Mouse (Mus musculus): ENCODE measurements at regions not wholly inside any gene's neighbourhood (a gene's known extent, or its start where the extent isn't known, plus 50 kb on each side); places are given as distances from the start of the nearest gene placed in this dataset.
"Not testable (repeated sequence)": the region's sequence is repeated elsewhere in the genome, so short reads cannot be mapped to it uniquely, and the experiment has no call there.

DNA sequence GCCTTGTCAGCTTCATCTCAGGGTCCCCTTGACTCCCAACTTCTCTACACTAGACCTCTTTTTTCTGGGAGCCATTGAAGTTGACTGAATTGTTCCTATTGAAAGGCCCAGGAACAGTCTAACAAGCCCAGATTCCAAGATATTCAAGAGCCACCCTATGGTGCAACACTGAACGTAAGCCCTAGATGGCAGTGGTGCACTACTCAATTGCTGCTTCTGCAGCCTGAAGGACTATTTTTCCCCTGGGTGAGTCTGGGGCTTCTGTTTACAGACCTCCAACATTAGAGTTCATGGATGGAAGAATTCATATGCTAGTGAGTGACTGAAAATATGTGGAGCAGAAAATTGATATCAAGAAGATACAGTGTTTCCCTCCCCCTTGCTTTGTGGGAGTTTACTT lies 306.4 kb upstream of the 5730507C01Rik start:
- not testable (repeated sequence) for H3K4me3 ChIP-seq; H3K4me1 ChIP-seq; H3K36me3 ChIP-seq (replicated peaks); H3K27ac ChIP-seq; DNase-seq (ENCODE audit: extremely low spot score, low spot score); H3K27me3 ChIP-seq (ENCODE audit: poor library complexity, severe bottlenecking)
- H3K9me3 ChIP-seq = peaks cover 81% of the 10 kb centered on the region
- WGBS = 90% methylated on average over 1 of the region's 1 CpGs

- not testable (repeated sequence) for H3K27me3 ChIP-seq (ENCODE audit: poor library complexity, severe bottlenecking); DNase-seq (ENCODE audit: extremely low spot score, low spot score); H3K27ac ChIP-seq; H3K36me3 ChIP-seq (replicated peaks); H3K4me1 ChIP-seq; H3K4me3 ChIP-seq
- H3K9me3 ChIP-seq = peaks cover 84% of the 10 kb centered on the region
- WGBS = 88% methylated on average over 16 of the region's 16 CpGs
Measured at GRCm38 (mm10) chr12:18216432-18216926, 297.8 kb upstream of the 5730507C01Rik start.

GRCm38 (mm10) chr12:18224516-18224915 lies 289.8 kb upstream of the 5730507C01Rik start:
- WGBS = 89% methylated on average over 6 of the region's 6 CpGs
- Histone ChIP-seq H3K27ac (no peak overlapping the region), H3K36me3 (replicated peaks) (no peaks in the 10 kb centered on the region), H3K27me3 (ENCODE audit: poor library complexity, severe bottlenecking) (no peaks in the 10 kb centered on the region), H3K4me1 (no peaks in the 10 kb centered on the region), H3K4me3 (no peak overlapping the region), H3K9me3 (peaks cover 90% of the 10 kb centered on the region)
- no peak for DNase-seq (ENCODE audit: extremely low spot score, low spot score)

GRCm38 (mm10) chr12:18226691-18227090 lies 287.6 kb upstream of the 5730507C01Rik start:
- Histone ChIP-seq H3K9me3 (peaks cover 91% of the 10 kb centered on the region), H3K4me3 (no peak overlapping the region), H3K27ac (no peak overlapping the region), H3K36me3 (replicated peaks) (no peaks in the 10 kb centered on the region), H3K4me1 (no peaks in the 10 kb centered on the region), H3K27me3 (ENCODE audit: poor library complexity, severe bottlenecking) (no peaks in the 10 kb centered on the region)
- WGBS = 87% methylated on average over 10 of the region's 10 CpGs
- DNase-seq (ENCODE audit: extremely low spot score, low spot score) = no peak

GRCm38 (mm10) chr12:18231896-18232295 lies 282.4 kb upstream of the 5730507C01Rik start:
- H3K36me3 ChIP-seq (replicated peaks); DNase-seq (ENCODE audit: extremely low spot score, low spot score); H3K4me3 ChIP-seq; H3K27ac ChIP-seq; H3K4me1 ChIP-seq; H3K27me3 ChIP-seq (ENCODE audit: poor library complexity, severe bottlenecking): not testable (repeated sequence)
- WGBS = 83% methylated on average over 5 of the region's 5 CpGs
- H3K9me3 ChIP-seq = peaks cover 70% of the 10 kb centered on the region

DNA sequence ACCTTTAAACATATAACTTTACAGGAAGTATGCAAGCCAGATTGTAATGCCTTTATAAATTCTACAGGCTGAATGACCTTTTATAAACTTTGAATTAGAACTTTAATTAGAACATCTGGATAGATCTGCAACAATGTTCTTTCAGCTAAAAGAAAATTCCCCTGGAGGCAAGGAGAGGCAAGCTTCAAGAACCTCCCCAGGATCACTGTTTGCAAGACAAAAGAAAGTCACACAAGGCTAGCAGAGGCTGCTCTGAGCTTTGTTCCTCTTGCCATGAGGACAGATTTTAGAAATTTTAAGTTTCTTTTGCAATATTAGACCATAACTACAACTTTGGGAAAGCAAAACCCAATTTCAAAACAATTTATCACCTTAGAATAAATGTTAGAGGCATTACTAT lies 278.0 kb upstream of the 5730507C01Rik start:
- H3K36me3 ChIP-seq (replicated peaks); H3K27ac ChIP-seq; H3K4me1 ChIP-seq; H3K4me3 ChIP-seq; DNase-seq (ENCODE audit: extremely low spot score, low spot score); H3K27me3 ChIP-seq (ENCODE audit: poor library complexity, severe bottlenecking): not testable (repeated sequence)
- peaks cover 70% of the 10 kb centered on the region for H3K9me3 ChIP-seq

DNA sequence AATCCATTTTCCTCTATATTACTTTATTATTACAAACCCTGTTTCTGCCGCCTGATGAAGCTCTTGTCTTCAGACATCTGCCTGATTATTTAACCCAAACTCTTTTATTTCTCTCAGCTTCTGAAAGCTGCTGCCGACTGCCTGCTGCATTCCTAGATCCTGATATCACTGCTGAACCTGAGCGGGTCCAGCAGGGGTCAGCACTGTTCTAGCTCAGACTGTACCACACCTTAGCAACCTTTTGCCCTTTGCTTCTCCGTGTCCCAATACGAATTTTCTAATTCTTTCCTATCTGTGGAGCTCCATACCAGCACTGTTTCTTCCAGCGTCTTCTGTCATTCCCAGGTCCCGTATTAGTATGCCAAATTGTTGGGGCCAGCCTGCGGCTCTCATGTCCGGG lies 276.8 kb upstream of the 5730507C01Rik start:
- WGBS = 83% methylated on average over 9 of the region's 9 CpGs
- H3K4me3 ChIP-seq = no peak overlapping the region
- H3K27me3 ChIP-seq (ENCODE audit: poor library complexity, severe bottlenecking) = no peaks in the 10 kb centered on the region
- no peaks in the 10 kb centered on the region for H3K4me1 ChIP-seq
- no peaks in the 10 kb centered on the region for H3K36me3 ChIP-seq (replicated peaks)
- DNase-seq (ENCODE audit: extremely low spot score, low spot score) = no peak
- no peak overlapping the region for H3K27ac ChIP-seq
- H3K9me3 ChIP-seq = peaks cover 70% of the 10 kb centered on the region
